Mouse (Mus musculus) neutrophil, adult 5-6 weeks (primary cell): ENCODE results near the gene Sprr2a2. TPM values are rescaled to one million over a fixed set of nuclear protein-coding genes. Genes with fewer than 3 reads are reported as not detected.
"Not testable (repeated sequence)": the region's sequence is repeated elsewhere in the genome, so short reads cannot be mapped to it uniquely, and the experiment has no call there.

Source experiments
- ATAC-seq: fragments of 151-379, 151-347 bp; 2 replicates; pipeline ENCODE4 v1.8.0; 2017; ENCODE audit warnings: mild to moderate bottlenecking, moderate TSS enrichment; ENCODE audit not compliant: insufficient number of reproducible peaks, poor library complexity, low FRiP score, severe bottlenecking; ENCODE audit errors: extremely low read depth
- total RNA-seq: library from RNA; stranded (forward); fragments of 200-1000 nt; gene quantifications from 2 replicates; pipeline ENCODE4 v1.2.3, GENCODE M21; 2017

The Sprr2a2 gene
- total RNA-seq, 1 experiment from 2014 or later, result not detected

- not testable (repeated sequence) for ATAC-seq
These were observed 47.7 kb downstream of the Sprr2a2 start for GRCm38 (mm10) chr3:92263462-92263861.

- ATAC-seq, result peak; percentile 22; the same call in 1 of the 2 replicates
These were observed 55.8 kb downstream of the Sprr2a2 start for GRCm38 (mm10) chr3:92271414-92271985.

GRCm38 (mm10) chr3:92273504-92273903 is 57.8 kb downstream of the Sprr2a2 start:
- ATAC-seq, result not testable (repeated sequence)

- ATAC-seq, result not testable (repeated sequence)
These were observed 58.3 kb downstream of the Sprr2a2 start for GRCm38 (mm10) chr3:92274018-92274417.

- not testable (repeated sequence) for ATAC-seq
These were observed 63.9 kb downstream of the Sprr2a2 start for GRCm38 (mm10) chr3:92279663-92280062.

- not testable (repeated sequence) for ATAC-seq
These were observed 65.4 kb downstream of the Sprr2a2 start for GRCm38 (mm10) chr3:92280963-92281606.

GRCm38 (mm10) chr3:92285101-92285500 is 69.4 kb downstream of the Sprr2a2 start, which contains the start of gene Sprr2a3:
Gene Sprr2a3, plus strand, starts transcription at chr3:92285417.
- not testable (repeated sequence) for ATAC-seq

- peak; percentile 14; the same call in 1 of the 2 replicates for ATAC-seq
These were observed 72.8 kb downstream of the Sprr2a2 start for GRCm38 (mm10) chr3:92288489-92288888.

Other genes with a start within 250 kb of the Sprr2a2 start
- gene Pglyrp3, start 201.3 kb upstream of the Sprr2a2 start, total RNA-seq, result not detected in 2 replicates
- not detected in 2 replicates for gene Lor, start 132.8 kb upstream of the Sprr2a2 start, total RNA-seq
- not detected in 2 replicates for gene Prr9, start 92.0 kb upstream of the Sprr2a2 start, total RNA-seq
- gene Lelp1, start 73.2 kb upstream of the Sprr2a2 start, total RNA-seq, result not detected in 2 replicates
- not detected in 2 replicates for gene Sprr2a1, start 121 bp upstream of the Sprr2a2 start, total RNA-seq
- gene Sprr2a3, start 69.5 kb downstream of the Sprr2a2 start, total RNA-seq, result not detected in 2 replicates
- gene Sprr2b, start 100.7 kb downstream of the Sprr2a2 start, total RNA-seq, result not detected in 2 replicates
- gene Sprr2d, start 123.2 kb downstream of the Sprr2a2 start, total RNA-seq, result not detected in 2 replicates
- gene Sprr2e, start 136.2 kb downstream of the Sprr2a2 start, total RNA-seq, result not detected in 2 replicates
- not detected in 2 replicates for gene Sprr2f, start 149.3 kb downstream of the Sprr2a2 start, total RNA-seq
- gene Sprr2h, start 169.8 kb downstream of the Sprr2a2 start, total RNA-seq, result not detected in 2 replicates
- not detected in 2 replicates for gene Sprr2i, start 192.1 kb downstream of the Sprr2a2 start, total RNA-seq
- gene Sprr2j-ps, start 202.2 kb downstream of the Sprr2a2 start, total RNA-seq, result not detected in 2 replicates
- gene Gm9774, start 213.5 kb downstream of the Sprr2a2 start, total RNA-seq, result 2.1 and 3.1 TPM in 2 replicates
- not detected in 2 replicates for gene Sprr2k, start 216.7 kb downstream of the Sprr2a2 start, total RNA-seq
- gene Sprr1b, start 222.9 kb downstream of the Sprr2a2 start, total RNA-seq, result not detected in 2 replicates
- gene Sprr3, start 242.8 kb downstream of the Sprr2a2 start, total RNA-seq, result not detected in 2 replicates